11 mouse cellular contexts compared by ENCODE assay signal in genomic region chr1:192711779-192712348, GRCm38 (mm10). TPM values are rescaled to one million over a fixed set of nuclear protein-coding genes. Genes with fewer than 3 reads are reported as not detected.
DNase-seq lines count a peak whose midpoint lies in the region; ATAC-seq and TF ChIP-seq lines count a peak whose summit lies in the region.
"Had no signal": no experiment of that assay in that cellular context is flagged by ENCODE, and none has a peak within 500 bp of the region (broad histone marks: within the 10 kb centered on the region; RNA-seq: fewer than 3 reads in every experiment).

No protein-coding gene starts in this region.

- WGBS in hindbrain, embryonic 11.5 days, result 35% methylated on average over 3 of the region's 3 CpGs
- WGBS in hindbrain, embryonic 13.5 days, result 31% methylated on average over 3 of the region's 3 CpGs
- WGBS in midbrain, postnatal 0 days, result 27% methylated on average over 3 of the region's 3 CpGs

- ATAC-seq in hindbrain, embryonic 11.5 days (ENCODE audit: low FRiP score), result no peak
- no peak; the same call in 1 of the 2 replicates for ATAC-seq in hindbrain, embryonic 13.5 days (ENCODE audit: low FRiP score)
- ATAC-seq in G1E (ENCODE audit: extremely low read depth, insufficient number of reproducible peaks, low FRiP score, poor library complexity, severe bottlenecking), result no peak
- ATAC-seq in midbrain, postnatal 0 days (ENCODE audit: low FRiP score), result peak; percentile 31; the same call in 1 of the 2 replicates

- no peak overlapping the region for H3K27ac ChIP-seq in hindbrain, embryonic 11.5 days (ENCODE audit: low read depth, low read length)
- no peak overlapping the region for H3K27ac ChIP-seq in hindbrain, embryonic 13.5 days
- H3K27ac ChIP-seq in midbrain, postnatal 0 days (ENCODE audit: low read depth, low read length), result no peak overlapping the region
- H3K27ac ChIP-seq: embryonic facial prominence, embryonic 15.5 days; limb, embryonic 15.5 days; stomach, embryonic 15.5 days had no signal

- H3K4me2 ChIP-seq in hindbrain, embryonic 11.5 days (replicated peaks; ENCODE audit: low read depth, low read length), result no peak overlapping the region
- H3K4me2 ChIP-seq in hindbrain, embryonic 13.5 days, result no peak overlapping the region
- H3K4me2 ChIP-seq in midbrain, postnatal 0 days (ENCODE audit: low read depth, low read length, poor library complexity, severe bottlenecking), result no peak overlapping the region
- H3K4me2 ChIP-seq: embryonic facial prominence, embryonic 15.5 days; limb, embryonic 15.5 days; stomach, embryonic 15.5 days had no signal

- DNase-seq in hindbrain, embryonic 11.5 days (ENCODE audit: low spot score), result peak; percentile 81
- DNase-seq in G1E (ENCODE audit: low spot score), result no peak
- peak; percentile 35 for DNase-seq in c-Kit-positive CD71-positive TER-119-positive erythroid progenitor cells, embryonic 14.5 days (ENCODE audit: low spot score)
- DNase-seq in frontal cortex, postnatal 36 days (ENCODE audit: low spot score in 2 of 2), result peak; percentile 57 to 69
- peak; percentile 41 to 86 for DNase-seq in layer of hippocampus, postnatal 25 days (ENCODE audit: extremely low spot score in 1 of 2, low spot score in 1 of 2)
- DNase-seq in midbrain, postnatal 0 days (ENCODE audit: low spot score), result peak; percentile 74
- peak; percentile 42 for DNase-seq in thymus, postnatal 25 days

- H3K4me1 ChIP-seq in hindbrain, embryonic 11.5 days (replicated peaks; ENCODE audit: control insufficient read depth, insufficient read depth, low read length), result no peaks in the 10 kb centered on the region
- H3K4me1 ChIP-seq in hindbrain, embryonic 13.5 days (replicated peaks), result no peaks in the 10 kb centered on the region
- H3K4me1 ChIP-seq in G1E (ENCODE audit: insufficient read depth, low read depth, low read length), result no peaks in the 10 kb centered on the region
- no peaks in the 10 kb centered on the region for H3K4me1 ChIP-seq in midbrain, postnatal 0 days (ENCODE audit: insufficient read depth, low read length)
- H3K4me1 ChIP-seq: embryonic facial prominence, embryonic 15.5 days; limb, embryonic 15.5 days; stomach, embryonic 15.5 days had no signal

- H3K36me3 ChIP-seq in hindbrain, embryonic 11.5 days (ENCODE audit: control insufficient read depth, insufficient read depth, low read length), result no peaks in the 10 kb centered on the region
- no peaks in the 10 kb centered on the region for H3K36me3 ChIP-seq in hindbrain, embryonic 13.5 days
- H3K36me3 ChIP-seq in G1E (replicated peaks), result no peaks in the 10 kb centered on the region
- no peaks in the 10 kb centered on the region for H3K36me3 ChIP-seq in midbrain, postnatal 0 days (ENCODE audit: insufficient read depth, low read length)
- H3K36me3 ChIP-seq: embryonic facial prominence, embryonic 15.5 days; limb, embryonic 15.5 days; stomach, embryonic 15.5 days had no signal

- peak; percentile 37; the same call in 1 of the 2 replicates for TF ChIP-seq CTCF in G1E (IDR thresholded peaks at IDR 0.05; ENCODE audit: low read depth, low read length)
- peak; percentile 92 for TF ChIP-seq CTCF in midbrain, postnatal 0 days (IDR thresholded peaks at IDR 0.05)

- no peak overlapping the region for H3K9ac ChIP-seq in hindbrain, embryonic 11.5 days (ENCODE audit: low read depth, low read length)
- no peak overlapping the region for H3K9ac ChIP-seq in hindbrain, embryonic 13.5 days
- H3K9ac ChIP-seq in midbrain, postnatal 0 days (replicated peaks; ENCODE audit: low read length, poor library complexity, severe bottlenecking), result no peak overlapping the region
- H3K9ac ChIP-seq: embryonic facial prominence, embryonic 15.5 days; limb, embryonic 15.5 days; stomach, embryonic 15.5 days had no signal

- no peaks in the 10 kb centered on the region for H3K9me3 ChIP-seq in hindbrain, embryonic 11.5 days (ENCODE audit: control insufficient read depth, low read length)
- no peaks in the 10 kb centered on the region for H3K9me3 ChIP-seq in hindbrain, embryonic 13.5 days
- H3K9me3 ChIP-seq in G1E (replicated peaks), result 0 out of 2 replicates have a peak, but pooled peaks cover 6% of the 10 kb centered on the region
- H3K9me3 ChIP-seq in midbrain, postnatal 0 days (ENCODE audit: low read length), result no peaks in the 10 kb centered on the region
- H3K9me3 ChIP-seq: embryonic facial prominence, embryonic 15.5 days; limb, embryonic 15.5 days; stomach, embryonic 15.5 days had no signal

- H3K27me3 ChIP-seq in hindbrain, embryonic 11.5 days (ENCODE audit: control insufficient read depth, insufficient read depth, low read length), result no peaks in the 10 kb centered on the region
- no peaks in the 10 kb centered on the region for H3K27me3 ChIP-seq in hindbrain, embryonic 13.5 days
- H3K27me3 ChIP-seq in G1E (ENCODE audit: insufficient read depth, low read length), result no peaks in the 10 kb centered on the region
- no peaks in the 10 kb centered on the region for H3K27me3 ChIP-seq in midbrain, postnatal 0 days (ENCODE audit: insufficient read depth, low read length)
- H3K27me3 ChIP-seq: embryonic facial prominence, embryonic 15.5 days; limb, embryonic 15.5 days; stomach, embryonic 15.5 days had no signal

- H3K4me3 ChIP-seq in hindbrain, embryonic 11.5 days (ENCODE audit: low read depth, low read length), result no peak overlapping the region
- no peak overlapping the region for H3K4me3 ChIP-seq in hindbrain, embryonic 13.5 days
- H3K4me3 ChIP-seq in G1E (ENCODE audit: low read depth, low read length), result no peak overlapping the region
- H3K4me3 ChIP-seq in midbrain, postnatal 0 days (ENCODE audit: low read depth, low read length), result no peak overlapping the region
- H3K4me3 ChIP-seq: embryonic facial prominence, embryonic 15.5 days; limb, embryonic 15.5 days; stomach, embryonic 15.5 days had no signal

RNA-seq across cellular contexts. Expression of gene Hhat, which starts 59.2 kb away (rescaled TPM):
- 5.5 and 8.0 TPM in 2 replicates for polyA plus RNA-seq in hindbrain, embryonic 11.5 days (2014; fragmentation: Nextera tagmentation; extraction: Ambion mirVana)
- polyA plus RNA-seq in hindbrain, embryonic 13.5 days (2015; fragmentation: Nextera tagmentation; extraction: Ambion mirVana), result 3.6 and 4.6 TPM in 2 replicates
- total RNA-seq in G1E (2014; fragmentation: Nextera tagmentation), result not detected in 2 replicates
- 0.17 and 0.22 TPM in 2 replicates for total RNA-seq in G1E (2017)
- polyA plus RNA-seq in G1E (2012), result not detected in 2 replicates
- total RNA-seq in layer of hippocampus, postnatal 25 days (2021), result 1 to 10 TPM; 1.2 to 1.8 TPM
- total RNA-seq in midbrain, postnatal 0 days (2014; rRNA removed), result 3.4 and 4.2 TPM in 2 replicates
- 2.5 TPM in 2 replicates for polyA plus RNA-seq in midbrain, postnatal 0 days (2015; fragmentation: Nextera tagmentation; extraction: Ambion mirVana)
